Mouse (Mus musculus) spleen, adult 2 months (tissue): Measurements from ENCODE around the gene Hepacam2. TPM values are rescaled to one million over a fixed set of nuclear protein-coding genes. Genes with fewer than 3 reads are reported as not detected.

Experiments used
- DNase-seq, 2 experiments: peaks; one replicate each; pipeline versions ENCODE4 v3.0.0 to v3.0.0-alpha.2; 2012 to 2021; ENCODE audit warnings: low spot score in 2 of 2, low read depth in 1 of 2
- H3K27ac ChIP-seq: fragments of 200-500 bp; 2 replicates; pipeline ENCODE4 v1.5.1; 2012; ENCODE audit warnings: low read length, inconsistent platforms; ENCODE audit not compliant: insufficient read depth
- H3K27me3 ChIP-seq: fragments of 200-500 bp; 2 replicates; pipeline ENCODE4 v1.6.1; 2012; ENCODE audit warnings: mild to moderate bottlenecking, moderate library complexity, low read length, inconsistent platforms; ENCODE audit not compliant: control insufficient read depth, insufficient read depth
- H3K36me3 ChIP-seq: fragments of 200-500 bp; 2 replicates; pipeline ENCODE4 v1.6.1; 2012; ENCODE audit warnings: mild to moderate bottlenecking, low read length, inconsistent platforms; ENCODE audit not compliant: control insufficient read depth, insufficient read depth
- H3K4me1 ChIP-seq: fragments of 200-500 bp; 2 replicates; pipeline ENCODE4 v1.6.1; 2011; ENCODE audit warnings: inconsistent platforms; ENCODE audit not compliant: control insufficient read depth, insufficient read depth, insufficient read length
- H3K4me3 ChIP-seq: fragments of 200-500 bp; 2 replicates; pipeline ENCODE4 v1.5.1; 2011; ENCODE audit warnings: mild to moderate bottlenecking, inconsistent platforms; ENCODE audit not compliant: insufficient read depth, insufficient read length; ENCODE audit errors: extremely low read depth
- CTCF ChIP-seq: fragments of 200-500 bp; IDR thresholded peaks from 2 replicates; pipeline ENCODE4 v1.5.1; 2011; ENCODE audit warnings: mild to moderate bottlenecking, inconsistent platforms; ENCODE audit not compliant: insufficient read depth, insufficient read length, insufficient replicate concordance; ENCODE audit errors: extremely low read depth
- POLR2A ChIP-seq: fragments of 200-500 bp; IDR thresholded peaks from 2 replicates; pipeline ENCODE4 v1.6.1; 2011; ENCODE audit warnings: low read depth, low read length, inconsistent platforms
- WGBS: fragments of 180-500 bp; shearing (Covaris S2); methylation state at CpG from one replicate; pipeline ENCODE4 v1.1.7; 2018; 5-methylcytosine and 5-hydroxymethylcytosine counted together
- polyA plus RNA-seq: library from polyadenylated mRNA; depleted of rRNA; stranded (reverse); fragments of >200 nt; gene quantifications from 2 replicates; pipeline ENCODE4 v1.2.3, GENCODE M21; 2012

The Hepacam2 gene
- polyA plus RNA-seq, 1 experiment: 3.2 TPM

- WGBS: 80% methylated on average over 2 of the region's 2 CpGs
- TF ChIP-seq POLR2A (no peak), CTCF (no peak)
- DNase-seq: no peak
- Histone ChIP-seq H3K4me3 (no peak overlapping the region), H3K27me3 (no peaks in the 10 kb centered on the region), H3K4me1 (no peaks in the 10 kb centered on the region), H3K36me3 (no peaks in the 10 kb centered on the region), H3K27ac (no peak overlapping the region)
These were observed 27.4 kb downstream of the Hepacam2 start for GRCm38 (mm10) chr6:3470706-3471105.

GRCm38 (mm10) chr6:3468627-3469026 lies 29.5 kb downstream of the Hepacam2 start:
- WGBS: 49% methylated on average over 1 of the region's 1 CpGs
- Histone ChIP-seq H3K27ac (no peak overlapping the region), H3K36me3 (no peaks in the 10 kb centered on the region), H3K4me3 (no peak overlapping the region), H3K27me3 (no peaks in the 10 kb centered on the region), H3K4me1 (no peaks in the 10 kb centered on the region)
- DNase-seq: no peak
- no peak for TF ChIP-seq POLR2A
- TF ChIP-seq CTCF: no peak

- 59% methylated on average over 2 of the region's 2 CpGs for WGBS
- Histone ChIP-seq H3K4me1 (no peaks in the 10 kb centered on the region; the same call in 1 of the 2 replicates), H3K4me3 (no peak overlapping the region), H3K27ac (no peak overlapping the region), H3K27me3 (no peaks in the 10 kb centered on the region), H3K36me3 (no peaks in the 10 kb centered on the region)
- DNase-seq: no peak
- TF ChIP-seq POLR2A: no peak
- TF ChIP-seq CTCF: no peak
These were observed 34.5 kb downstream of the Hepacam2 start for GRCm38 (mm10) chr6:3463594-3463993.

GRCm38 (mm10) chr6:3463026-3463425 lies 35.1 kb downstream of the Hepacam2 start:
- Histone ChIP-seq H3K4me1 (no peaks in the 10 kb centered on the region; the same call in 1 of the 2 replicates), H3K36me3 (no peaks in the 10 kb centered on the region), H3K27me3 (no peaks in the 10 kb centered on the region), H3K27ac (peak overlapping the region; percentile 53; the same call in 1 of the 2 replicates), H3K4me3 (no peak overlapping the region)
- DNase-seq: no peak
- TF ChIP-seq POLR2A (no peak), CTCF (no peak)
- WGBS: 48% methylated on average over 6 of the region's 6 CpGs

GRCm38 (mm10) chr6:3455944-3456536 lies 42.1 kb downstream of the Hepacam2 start:
- no peak overlapping the region for H3K27ac ChIP-seq
- H3K36me3 ChIP-seq: no peaks in the 10 kb centered on the region
- no peaks in the 10 kb centered on the region for H3K27me3 ChIP-seq
- no peak for DNase-seq
- no peak for TF ChIP-seq POLR2A
- no peak for TF ChIP-seq CTCF
- H3K4me1 ChIP-seq: no peaks in the 10 kb centered on the region
- WGBS: 60% methylated on average over 11 of the region's 11 CpGs
- no peak overlapping the region for H3K4me3 ChIP-seq

- H3K36me3 ChIP-seq: no peaks in the 10 kb centered on the region
- H3K27ac ChIP-seq: no peak overlapping the region
- no peak overlapping the region for H3K4me3 ChIP-seq
- no peaks in the 10 kb centered on the region for H3K27me3 ChIP-seq
- H3K4me1 ChIP-seq: no peaks in the 10 kb centered on the region
- no peak for DNase-seq
- 71% methylated on average over 5 of the region's 5 CpGs for WGBS
- TF ChIP-seq POLR2A (no peak), CTCF (no peak)
These were observed 43.7 kb downstream of the Hepacam2 start for GRCm38 (mm10) chr6:3454421-3454820.

GRCm38 (mm10) chr6:3447404-3447803 lies 50.7 kb downstream of the Hepacam2 start:
- H3K4me1 ChIP-seq: no peaks in the 10 kb centered on the region
- DNase-seq: peak; percentile 61 to 63
- no peak overlapping the region for H3K27ac ChIP-seq
- H3K36me3 ChIP-seq: no peaks in the 10 kb centered on the region
- H3K4me3 ChIP-seq: no peak overlapping the region
- TF ChIP-seq CTCF: peak; percentile 96; the same call in 1 of the 2 replicates
- no peak for TF ChIP-seq POLR2A
- H3K27me3 ChIP-seq: no peaks in the 10 kb centered on the region
- WGBS: 1% methylated on average over 5 of the region's 5 CpGs
